Mouse (Mus musculus) midbrain, embryonic 16.5 days (tissue): Measurements from ENCODE around the gene Raver2. TPM values are rescaled to one million over a fixed set of nuclear protein-coding genes. Genes with fewer than 3 reads are reported as not detected.

Source experiments
- polyA plus RNA-seq: library from polyadenylated mRNA; unstranded; fragments of >200 nt; fragmentation: Nextera tagmentation; extraction: Ambion mirVana; gene quantifications from 2 replicates; pipeline ENCODE4 v1.2.1, GENCODE M21; 2015

Gene Raver2
- polyA plus RNA-seq, 1 experiment from 2014 or later: 4.6 TPM

Other genes starting within 250 kb of the Raver2 start
- gene Gm10577, start 48.3 kb upstream of the Raver2 start, polyA plus RNA-seq: not detected in 2 replicates
- 74.9 and 85.3 TPM in 2 replicates for gene Jak1, start 196.3 kb downstream of the Raver2 start, polyA plus RNA-seq